Mouse (Mus musculus): ENCODE results near the gene Dppa3.

Gene Dppa3

DNA sequence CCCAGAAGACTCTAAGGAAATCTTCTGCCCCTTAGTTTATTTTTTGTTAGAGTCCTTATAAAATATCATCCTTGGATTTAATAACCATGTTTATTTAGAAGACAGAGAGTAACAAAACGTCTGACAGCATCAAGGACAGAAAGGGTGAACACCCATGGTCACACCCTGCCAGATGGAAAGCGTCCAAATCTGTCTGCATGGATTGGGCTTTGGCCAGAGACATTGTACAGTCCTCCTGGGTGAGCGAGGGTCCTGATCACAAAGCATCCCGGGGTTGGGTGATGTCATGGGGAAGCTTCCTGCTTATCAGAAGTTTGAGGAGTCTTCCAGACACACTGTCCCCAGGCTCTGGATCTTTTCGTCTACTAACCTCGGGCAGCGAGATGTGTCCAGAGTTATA lies 39.7 kb downstream of the Dppa3 start:
- in situ Hi-C loops (cut with MboI, MseI), result loop anchor here (25.0 kb wide), 1 partner anchor 621 kb away; the partner anchor contains the start of gene Clec4e

DNA sequence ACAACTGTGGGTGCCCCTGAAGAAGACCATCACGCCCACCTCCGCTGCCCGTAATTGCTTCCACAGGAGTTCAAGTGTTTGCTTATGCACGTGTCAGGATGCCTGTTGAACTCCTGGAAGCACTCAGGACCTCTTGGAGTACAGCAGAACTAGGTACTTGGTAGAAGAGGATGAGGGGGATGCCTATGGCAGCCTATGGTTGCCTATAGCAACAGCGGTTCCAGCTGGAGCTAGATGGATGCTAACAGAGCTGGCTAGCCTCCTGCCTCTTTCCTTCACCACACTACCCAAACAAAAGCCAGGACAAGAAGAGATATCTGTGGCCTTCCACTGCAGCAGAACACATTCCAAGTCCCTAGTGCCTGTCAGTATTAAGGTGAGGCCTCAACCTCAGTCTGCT lies 41.5 kb downstream of the Dppa3 start:
- in situ Hi-C loops (cut with MboI, MseI), result loop anchor here (25.0 kb wide), 1 partner anchor 620 kb away; the partner anchor contains the start of gene Clec4e

DNA sequence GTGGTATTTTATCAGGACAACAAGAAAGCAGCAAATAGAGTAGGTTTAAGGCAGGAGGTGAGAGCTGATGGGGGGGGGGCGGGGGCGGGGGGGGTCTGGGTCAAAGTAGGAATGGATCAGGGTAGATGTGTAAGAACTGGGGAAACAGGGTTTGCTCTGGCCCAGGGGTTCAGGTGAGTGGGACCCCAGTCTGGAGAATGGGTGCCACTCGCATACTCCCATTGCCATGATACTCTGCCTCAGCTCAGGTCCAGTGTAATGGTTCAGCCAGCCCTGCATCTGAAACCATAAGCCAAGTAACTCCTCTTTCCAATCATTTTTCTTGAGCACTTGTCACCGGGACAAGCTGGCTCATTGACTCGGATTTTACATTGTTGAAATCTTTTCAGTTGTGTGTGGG lies 42.6 kb downstream of the Dppa3 start:
- in situ Hi-C loops (cut with MboI, MseI), result loop anchor here (25.0 kb wide), 1 partner anchor 618 kb away; the partner anchor contains the start of gene Clec4e

DNA sequence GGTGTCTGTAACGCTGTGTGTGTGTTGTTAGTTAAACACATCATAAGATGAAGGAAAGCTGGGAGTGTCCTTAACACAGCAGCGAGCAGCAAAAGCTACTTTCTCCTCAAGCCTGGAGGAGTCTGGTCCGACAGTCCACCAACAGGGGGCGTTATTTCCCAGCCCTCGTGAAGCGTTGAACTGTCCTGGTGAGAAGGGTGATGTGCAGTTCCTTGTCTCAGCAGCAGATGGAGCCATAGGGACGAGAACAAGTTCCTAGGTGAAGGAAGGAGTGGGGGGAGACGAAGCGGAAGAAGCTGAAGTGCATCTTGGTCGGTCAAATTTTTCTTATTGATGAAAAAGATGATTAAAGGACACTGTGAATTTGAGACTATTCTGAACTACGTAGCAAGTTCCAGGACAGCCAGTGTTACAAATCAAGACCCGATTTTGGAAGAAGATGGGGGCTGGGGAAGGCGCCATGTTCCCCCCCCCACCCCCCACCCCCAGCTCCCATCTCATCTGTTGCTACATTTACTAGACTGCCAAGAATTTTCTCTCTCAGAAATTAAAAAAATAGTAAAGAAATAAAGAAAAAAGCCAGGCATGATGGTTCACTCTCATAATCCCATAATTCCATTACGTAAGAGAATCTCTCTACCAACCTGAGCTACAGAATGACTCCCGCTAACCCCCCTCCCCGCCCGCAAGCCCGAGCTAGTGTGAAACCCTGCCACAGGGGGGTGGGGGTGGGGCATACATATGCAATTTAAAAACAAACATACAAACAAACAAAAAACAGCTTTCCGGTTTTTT lies 43.4 kb downstream of the Dppa3 start:
- in situ Hi-C loops (cut with MboI, MseI), result loop anchor here (5.0 to 25.0 kb wide), 2 partner anchors 53 to 618 kb away; partner anchors contain the start of gene Clec4e

DNA sequence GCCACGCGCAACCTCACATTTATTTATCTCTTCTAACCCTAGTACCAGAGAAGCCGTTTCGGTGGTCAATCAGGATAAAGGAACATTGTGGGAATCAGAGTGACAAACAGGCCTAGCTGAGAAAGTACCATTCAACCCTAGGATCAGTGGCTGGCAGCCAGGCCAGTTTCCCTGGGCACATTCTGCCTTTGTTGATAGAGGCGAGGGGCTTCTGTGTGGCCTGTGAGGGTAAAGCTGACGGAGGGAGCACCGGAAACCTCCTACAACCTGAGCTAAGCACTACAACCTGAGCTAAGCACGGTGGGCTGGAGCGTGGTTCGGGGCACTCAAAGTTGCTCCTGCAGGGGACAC lies 44.0 kb downstream of the Dppa3 start:
- in situ Hi-C loops (cut with MboI, MseI), result loop anchor here (5.0 to 25.0 kb wide), 2 partner anchors 52 to 617 kb away; partner anchors contain the start of gene Clec4e

DNA sequence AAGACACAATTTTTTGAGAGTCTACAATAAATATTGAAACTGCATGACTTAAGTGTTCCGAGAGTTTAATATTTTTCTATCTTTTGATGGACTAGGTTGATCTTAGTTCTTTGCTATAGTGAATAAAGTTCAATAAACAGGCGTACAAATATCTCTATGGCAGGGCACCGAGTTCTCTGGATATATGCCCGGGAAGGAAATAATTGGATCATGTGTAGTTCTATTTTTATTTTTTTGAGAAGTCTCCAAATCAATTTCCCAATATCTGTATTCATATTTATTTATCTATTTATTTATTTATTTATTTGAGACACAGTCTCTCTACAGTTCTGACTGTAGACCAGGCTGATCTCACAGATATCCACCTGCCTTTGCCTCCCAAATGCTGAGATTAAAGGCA lies 44.6 kb downstream of the Dppa3 start:
- in situ Hi-C loops (cut with MboI, MseI), result loop anchor here (5.0 to 25.0 kb wide), 2 partner anchors 51 to 616 kb away; partner anchors contain the start of gene Clec4e

DNA sequence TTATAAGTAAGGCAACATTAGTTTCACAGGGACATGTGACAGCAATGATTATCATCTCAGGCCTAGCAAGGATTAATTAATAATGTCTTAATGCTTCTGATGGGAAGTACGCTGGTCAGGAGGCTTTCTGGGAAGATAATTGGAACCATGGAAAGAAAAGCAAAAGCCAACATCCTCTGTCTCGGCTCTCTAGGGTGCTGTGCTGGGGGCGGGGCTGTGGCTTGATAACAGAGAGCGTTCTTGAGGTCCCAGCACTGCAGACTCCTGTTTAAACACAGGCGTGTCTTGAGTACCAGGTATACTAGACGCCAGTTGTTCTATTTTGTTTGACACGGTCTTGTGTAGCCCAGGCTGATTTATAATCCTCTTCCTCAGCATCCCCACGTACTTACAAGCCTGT lies 46.5 kb downstream of the Dppa3 start:
- in situ Hi-C loops (cut with MboI, MseI), result loop anchor here (5.0 to 25.0 kb wide), 2 partner anchors 50 to 615 kb away; partner anchors contain the start of gene Clec4e

Measured in T-helper 2 cell (primary cell).